Mouse (Mus musculus) liver, postnatal 0 days (tissue): Measurements from ENCODE around the gene Mboat2. TPM values are rescaled to one million over a fixed set of nuclear protein-coding genes. Genes with fewer than 3 reads are reported as not detected.

Experiments used
- ATAC-seq: fragments of 200-750 bp; cut with Nextera tagmentation; 2 replicates; pipeline ENCODE4 v1.8.0; 2017; ENCODE audit warnings: mild to moderate bottlenecking, moderate library complexity
- DNase-seq: peaks from one replicate; pipeline ENCODE4 v3.0.0-alpha.2; 2016
- H3K27ac ChIP-seq: fragments of 300-500 bp; sonication (generic); 2 replicates; pipeline ENCODE4 v1.5.1; 2014; ENCODE audit warnings: antibody characterized with exemption, moderate library complexity, mild to moderate bottlenecking, low read depth
- H3K27me3 ChIP-seq: fragments of 300-500 bp; sonication (generic); 2 replicates; pipeline ENCODE4 v1.6.1; 2014; ENCODE audit warnings: low read length, control low read depth, mixed read lengths; ENCODE audit not compliant: insufficient read depth
- H3K36me3 ChIP-seq: fragments of 300-500 bp; sonication (generic); replicated peaks from 2 replicates; pipeline ENCODE4 v1.6.1; 2014; ENCODE audit warnings: mild to moderate bottlenecking, control low read depth, low read length, moderate library complexity, mixed read lengths; ENCODE audit not compliant: insufficient read depth
- H3K4me1 ChIP-seq: fragments of 300-500 bp; sonication (generic); 2 replicates; pipeline ENCODE4 v1.6.1; 2014; ENCODE audit warnings: antibody characterized with exemption, mild to moderate bottlenecking, control low read depth; ENCODE audit not compliant: insufficient read depth
- H3K4me2 ChIP-seq: fragments of 300-500 bp; sonication (generic); 2 replicates; pipeline ENCODE4 v1.6.1; 2014; ENCODE audit warnings: low read depth, mild to moderate bottlenecking, low read length, moderate library complexity, mixed read lengths
- H3K4me3 ChIP-seq: fragments of 300-500 bp; sonication (generic); 2 replicates; pipeline ENCODE4 v1.5.1; 2014; ENCODE audit warnings: low read depth, low read length
- H3K9ac ChIP-seq: fragments of 300-500 bp; sonication (generic); replicated peaks from 2 replicates; pipeline ENCODE4 v1.6.1; 2014; ENCODE audit warnings: mild to moderate bottlenecking, moderate library complexity
- H3K9me3 ChIP-seq: fragments of 300-500 bp; sonication (generic); 2 replicates; pipeline ENCODE4 v1.6.1; 2016; ENCODE audit warnings: mild to moderate bottlenecking, control low read depth, low read length, mixed read lengths
- CTCF ChIP-seq: sonication (generic); IDR thresholded peaks from 2 replicates; pipeline ENCODE4 v1.5.1; 2016; ENCODE audit warnings: antibody characterized with exemption, low read depth
- EP300 ChIP-seq: IDR thresholded peaks from 2 replicates; pipeline ENCODE4 v1.6.1; 2016; ENCODE audit warnings: antibody characterized with exemption, low read depth, mild to moderate bottlenecking
- WGBS: fragments of 180-500 bp; shearing (Covaris S2); extraction: QIAGEN DNeasy Blood & Tissue Kit; methylation state at CpG from one replicate; pipeline ENCODE4 v1.1.7; 2014; ENCODE audit not compliant: insufficient replicate concordance; 5-methylcytosine and 5-hydroxymethylcytosine counted together
- polyA plus RNA-seq: library from polyadenylated mRNA; unstranded; fragments of >200 nt; fragmentation: Nextera tagmentation; extraction: Ambion mirVana; gene quantifications from 2 replicates; pipeline ENCODE4 v1.2.1, GENCODE M21; 2015

Mboat2 gene
- polyA plus RNA-seq, 1 experiment from 2014 or later: 2.0 TPM

GRCm38 (mm10) chr12:24965406-24965805 is 134.7 kb downstream of the Mboat2 start:
- H3K4me1 ChIP-seq: no peaks in the 10 kb centered on the region
- H3K27me3 ChIP-seq: no peaks in the 10 kb centered on the region
- no peaks in the 10 kb centered on the region for H3K36me3 ChIP-seq
- H3K27ac ChIP-seq: no peak overlapping the region
- no peak overlapping the region for H3K4me3 ChIP-seq
- no peak overlapping the region for H3K9ac ChIP-seq
- TF ChIP-seq CTCF (no peak), EP300 (no peak)
- WGBS: 84% methylated on average over 6 of the region's 6 CpGs
- H3K4me2 ChIP-seq: no peak overlapping the region
- H3K9me3 ChIP-seq: 0 out of 2 replicates have a peak, but pooled peaks cover 3% of the 10 kb centered on the region
- no peak for DNase-seq
- no peak for ATAC-seq

GRCm38 (mm10) chr12:24966046-24966445 is 135.4 kb downstream of the Mboat2 start:
- Histone ChIP-seq H3K27ac (no peak overlapping the region), H3K36me3 (no peaks in the 10 kb centered on the region), H3K9ac (no peak overlapping the region), H3K9me3 (0 out of 2 replicates have a peak, but pooled peaks cover 3% of the 10 kb centered on the region), H3K27me3 (no peaks in the 10 kb centered on the region), H3K4me3 (no peak overlapping the region), H3K4me2 (no peak overlapping the region), H3K4me1 (no peaks in the 10 kb centered on the region)
- ATAC-seq (no peak), DNase-seq (no peak)
- TF ChIP-seq EP300 (no peak), CTCF (no peak)
- WGBS: 82% methylated on average over 2 of the region's 2 CpGs

- Histone ChIP-seq H3K4me1 (peaks cover 21% of the 10 kb centered on the region), H3K9ac (no peak overlapping the region), H3K4me3 (no peak overlapping the region), H3K4me2 (no peak overlapping the region), H3K27me3 (no peaks in the 10 kb centered on the region), H3K36me3 (no peaks in the 10 kb centered on the region), H3K27ac (no peak overlapping the region), H3K9me3 (0 out of 2 replicates have a peak, but pooled peaks cover 1% of the 10 kb centered on the region)
- WGBS: 77% methylated on average over 5 of the region's 5 CpGs
- DNase-seq (no peak), ATAC-seq (no peak)
- TF ChIP-seq EP300 (no peak), CTCF (no peak)
Measured at GRCm38 (mm10) chr12:24971490-24972200, 141.0 kb downstream of the Mboat2 start.

- H3K4me3 ChIP-seq: no peak overlapping the region
Measured at GRCm38 (mm10) chr12:24972371-24973350, 142.0 kb downstream of the Mboat2 start.

GRCm38 (mm10) chr12:24973586-24973985 is 142.9 kb downstream of the Mboat2 start:
- no peaks in the 10 kb centered on the region for H3K36me3 ChIP-seq
- 30% methylated on average over 5 of the region's 5 CpGs for WGBS
- ATAC-seq (no peak), DNase-seq (no peak)
- peaks cover 21% of the 10 kb centered on the region for H3K4me1 ChIP-seq
- no peaks in the 10 kb centered on the region for H3K27me3 ChIP-seq
- H3K4me3 ChIP-seq: no peak overlapping the region; the same call in 1 of the 2 replicates
- no peak overlapping the region for H3K9ac ChIP-seq
- TF ChIP-seq CTCF (no peak), EP300 (no peak)
- peak overlapping the region; percentile 86; the same call in 1 of the 2 replicates for H3K4me2 ChIP-seq
- H3K27ac ChIP-seq: no peak overlapping the region
- H3K9me3 ChIP-seq: no peaks in the 10 kb centered on the region

More at GRCm38 (mm10) chr12:24972371-24973350, 142.0 kb downstream of the Mboat2 start:
- Histone ChIP-seq H3K4me2 (no peak overlapping the region), H3K36me3 (no peaks in the 10 kb centered on the region), H3K9ac (no peak overlapping the region), H3K27ac (no peak overlapping the region), H3K27me3 (no peaks in the 10 kb centered on the region), H3K4me1 (peaks cover 21% of the 10 kb centered on the region), H3K9me3 (no peaks in the 10 kb centered on the region)
- TF ChIP-seq CTCF: no peak
- no peak for TF ChIP-seq EP300
- ATAC-seq (no peak), DNase-seq (no peak)
- 65% methylated on average over 8 of the region's 8 CpGs for WGBS

GRCm38 (mm10) chr12:24974446-24975114 is 143.9 kb downstream of the Mboat2 start, which contains the start of gene Kidins220:
TSS of gene Kidins220 (plus strand) at chr12:24974925.
- peaks cover 21% of the 10 kb centered on the region for H3K4me1 ChIP-seq
- H3K4me3 ChIP-seq: peak within 1 kb of the TSS; percentile 88
- H3K9ac ChIP-seq: peak within 1 kb of the TSS; percentile 81
- DNase-seq (peak; percentile 98), ATAC-seq (peak; percentile 94)
- peak within 1 kb of the TSS; percentile 86 for H3K4me2 ChIP-seq
- no peaks in the 10 kb centered on the region for H3K9me3 ChIP-seq
- peak within 1 kb of the TSS; percentile 89 for H3K27ac ChIP-seq
- WGBS: 16% methylated on average over 26 of the region's 29 CpGs
- peak; percentile 42 for TF ChIP-seq CTCF
- TF ChIP-seq EP300: no peak
- H3K27me3 ChIP-seq: no peaks in the 10 kb centered on the region
- no peaks in the 10 kb centered on the region for H3K36me3 ChIP-seq
